Mouse (Mus musculus): ENCODE measurements around the gene Kpnb1. TPM values are rescaled to one million over a fixed set of nuclear protein-coding genes. Genes with fewer than 3 reads are reported as not detected.

Kpnb1 gene
- total RNA-seq (2023): 100 to 1,000 TPM; 171 to 177 TPM

DNA sequence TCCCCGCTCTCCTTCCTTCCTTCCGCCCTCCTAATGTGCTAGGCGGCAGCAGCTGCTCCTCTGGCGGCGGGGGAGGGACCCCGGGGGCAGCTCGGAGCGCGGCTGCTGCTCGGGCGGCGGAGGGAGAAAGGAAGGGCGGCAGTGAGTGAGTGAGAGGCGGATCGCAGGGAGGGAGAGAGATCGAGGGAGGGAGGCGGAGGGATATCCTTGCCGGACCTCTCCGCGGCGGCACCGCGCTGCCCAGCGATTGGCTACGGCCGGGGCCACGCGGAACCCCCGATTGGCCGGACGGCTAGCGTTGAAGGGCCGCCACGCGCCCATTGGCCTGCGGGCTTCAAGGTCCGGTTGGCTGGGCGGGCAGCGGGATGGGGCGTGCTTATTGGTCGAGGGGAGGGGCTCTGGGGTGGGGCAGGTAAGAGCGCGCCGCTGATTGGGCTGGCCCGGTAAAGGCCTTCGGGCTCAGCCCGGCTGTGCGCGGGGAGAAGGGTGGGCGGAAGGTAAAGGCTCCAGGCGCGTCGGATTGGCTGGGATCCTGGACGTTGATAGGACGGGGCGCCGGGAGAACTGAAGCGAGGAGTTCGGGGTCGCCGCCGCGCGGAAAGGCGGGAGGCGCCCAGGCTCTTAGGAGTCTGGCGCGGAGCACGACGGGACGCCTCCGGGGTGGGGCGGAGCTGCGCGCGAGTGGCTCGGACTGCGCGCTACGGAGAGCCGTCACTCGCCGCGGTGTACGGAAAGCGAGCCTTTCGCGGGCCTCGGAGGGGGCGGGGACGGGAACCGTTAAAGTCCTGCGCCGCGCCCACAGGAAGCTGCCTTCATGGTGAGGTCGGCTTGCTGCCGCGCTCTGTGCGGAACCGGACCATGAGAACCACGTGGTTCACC lies at the start of gene Kpnb1:
Gene Kpnb1 (minus strand): TSS at position 118 of the 879 bp plus-strand sequence.

DNA sequence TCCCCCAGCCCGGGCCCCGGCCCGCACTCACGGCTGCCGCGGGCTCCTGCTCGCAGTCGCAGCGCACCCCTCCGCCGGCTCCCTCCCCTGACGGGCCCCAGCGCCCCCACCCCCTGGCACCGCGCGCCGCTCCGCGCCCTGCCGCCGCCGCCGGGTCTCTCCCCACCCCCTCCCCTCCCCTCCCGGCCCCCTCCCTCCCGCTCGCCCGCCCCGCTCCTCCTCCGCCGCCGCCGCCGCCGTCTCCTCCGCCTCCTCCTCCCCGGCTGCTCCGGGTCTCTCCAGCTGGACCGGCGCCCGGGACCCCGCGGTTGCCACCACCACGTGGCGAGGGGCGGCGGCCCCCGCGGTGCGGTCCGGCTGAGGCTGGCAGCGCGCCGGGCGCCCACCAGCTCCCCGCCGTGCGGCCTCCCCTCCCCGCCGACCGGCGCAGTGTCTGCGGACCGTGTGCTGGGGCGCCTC lies 36.3 kb downstream of the Kpnb1 start, which contains the start of gene Tbkbp1:
Gene Tbkbp1 (minus strand): TSS at position 153 of the 459 bp plus-strand sequence.

DNA sequence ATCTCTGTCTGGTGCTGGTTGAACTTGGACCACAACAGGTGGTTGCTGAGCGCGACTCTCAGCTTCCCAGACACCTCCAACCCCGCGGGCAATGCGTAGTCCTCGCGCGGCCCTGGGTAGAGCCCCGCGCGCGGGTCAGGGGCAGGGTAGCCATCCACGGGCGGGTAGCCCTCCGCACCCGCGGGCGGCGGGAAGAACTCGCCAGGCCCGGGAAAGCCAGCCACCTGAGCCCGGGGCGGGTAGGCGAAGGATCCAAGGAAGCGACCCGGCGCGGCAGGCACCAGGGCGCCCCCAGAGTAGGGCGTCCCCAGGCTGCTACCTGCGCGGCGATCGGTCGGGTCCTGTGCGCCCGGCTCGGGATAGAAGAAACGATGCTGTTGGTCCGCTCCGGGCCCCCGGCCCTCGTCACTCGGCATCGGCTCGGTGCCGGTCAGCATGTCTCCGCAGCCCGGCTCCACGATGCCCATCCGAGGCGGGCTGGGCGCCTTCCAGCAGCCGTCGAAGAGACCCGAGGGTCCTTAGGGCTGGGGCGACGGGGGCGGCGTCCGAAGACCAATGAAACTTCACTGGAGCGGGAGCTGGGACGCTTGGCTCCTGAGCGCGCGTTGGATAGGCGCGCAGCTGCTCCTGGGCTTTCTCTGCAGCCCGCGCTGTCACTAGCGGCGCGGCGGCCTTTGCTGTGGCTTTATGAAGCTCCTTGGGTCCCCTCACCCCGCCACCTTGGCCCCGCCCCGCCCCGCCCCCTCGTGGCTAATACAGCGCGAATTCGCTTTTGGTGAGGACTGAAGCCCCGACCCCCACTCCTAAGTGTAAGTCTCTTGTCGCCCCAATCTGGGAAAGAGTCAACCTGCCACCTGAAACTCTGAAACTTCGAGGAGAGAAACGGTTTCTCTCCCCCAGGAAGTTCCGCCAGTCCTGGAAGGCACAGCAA lies 72.7 kb downstream of the Kpnb1 start, which contains the start of gene Tbx21:
Gene Tbx21 (minus strand): TSS at position 661 of the 931 bp plus-strand sequence.

Other genes with a start within 250 kb of the Kpnb1 start
- 10 to 100 TPM; 23.5 to 25.4 TPM for gene Pnpo, start 243.9 kb downstream of the Kpnb1 start, total RNA-seq (2023)
- 10 to 100 TPM; 45.7 to 47.3 TPM for gene Sp2, start 204.9 kb downstream of the Kpnb1 start, total RNA-seq (2023)
- gene Sp6, start 174.5 kb downstream of the Kpnb1 start, total RNA-seq (2023): not detected
- 1 to 10 TPM; 7.1 to 9.1 TPM for gene Scrn2, start 157.9 kb downstream of the Kpnb1 start, total RNA-seq (2023)
- gene Lrrc46, start 146.5 kb downstream of the Kpnb1 start, total RNA-seq (2023): not detected
- gene Mrpl10, start 146.3 kb downstream of the Kpnb1 start, total RNA-seq (2023): 10 to 100 TPM; 43.3 to 50.2 TPM
- 10 to 100 TPM; 37.3 to 45.2 TPM for gene Osbpl7, start 137.3 kb downstream of the Kpnb1 start, total RNA-seq (2023)
- 1 to 10 TPM; 3.0 to 3.1 TPM for gene Tbx21, start 72.5 kb downstream of the Kpnb1 start, total RNA-seq (2023)
- gene Tbkbp1, start 36.4 kb downstream of the Kpnb1 start, total RNA-seq (2023): under 1 TPM; 0.42 to 0.90 TPM
- gene Npepps, start 92.8 kb upstream of the Kpnb1 start, total RNA-seq (2023): 10 to 100 TPM; 63.3 to 70.5 TPM
- 10 to 100 TPM; 15.1 to 19.3 TPM for gene Mrpl45, start 127.8 kb upstream of the Kpnb1 start, total RNA-seq (2023)
- not detected for gene Gpr179, start 164.2 kb upstream of the Kpnb1 start, total RNA-seq (2023)
- 10 to 100 TPM; 20.3 to 24.2 TPM for gene Socs7, start 174.7 kb upstream of the Kpnb1 start, total RNA-seq (2023)
- under 1 TPM; 0.33 to 0.38 TPM for gene Arhgap23, start 227.7 kb upstream of the Kpnb1 start, total RNA-seq (2023)

Measured in B cell, adult 67 days (primary cell).